Mouse (Mus musculus): Measurements from ENCODE around the gene Cacng2.

DNA sequence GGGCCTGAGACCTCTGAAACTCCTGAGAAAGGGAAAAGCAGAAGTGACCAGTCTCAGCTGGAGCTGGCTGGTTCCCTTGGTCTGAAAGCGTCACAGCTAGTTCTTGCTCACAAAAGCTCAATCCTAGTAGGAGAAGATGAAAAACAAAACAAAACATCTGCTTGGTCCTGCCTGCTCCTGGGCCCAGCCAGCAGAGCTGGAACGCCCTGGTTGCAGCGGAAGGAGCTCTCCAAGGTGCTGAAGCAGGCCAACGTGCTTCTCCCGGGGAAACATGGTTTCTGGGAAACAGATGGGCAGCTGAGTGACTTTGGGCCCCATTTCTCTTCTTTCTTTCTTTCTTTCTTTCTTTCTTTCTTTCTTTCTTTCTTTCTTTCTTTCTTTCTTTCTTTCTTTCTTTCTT is 53.4 kb downstream of the Cacng2 start:
- TF ChIP-seq GATA1 (IDR thresholded peaks at IDR 0.05; ENCODE audit: low read length) (no peak), TAL1 (IDR thresholded peaks at IDR 0.05; ENCODE audit: low read length) (no peak)

Data from erythroblast, embryonic 14.5 days (primary cell).